ENCODE assay signal across 8 mouse cellular contexts in genomic region chr5:21672812-21673635, GRCm38 (mm10). TPM values are rescaled to one million over a fixed set of nuclear protein-coding genes. Genes with fewer than 3 reads are reported as not detected.
DNase-seq lines count a peak whose midpoint lies in the region; ATAC-seq and TF ChIP-seq lines count a peak whose summit lies in the region.

No protein-coding gene starts in this region.

- no peaks in the 10 kb centered on the region for H3K9me3 ChIP-seq in hindbrain, embryonic 15.5 days

- peak overlapping the region; percentile 42; the same call in 1 of the 2 replicates for H3K27ac ChIP-seq in hindbrain, embryonic 15.5 days (replicated peaks)

- no peak for ATAC-seq in hindbrain, embryonic 15.5 days (ENCODE audit: low FRiP score, low read depth)
- peak; percentile 82 for ATAC-seq in megakaryocyte progenitor cell, adult 5-6 weeks (replicated peaks; ENCODE audit: poor library complexity)

- peaks cover 2% of the 10 kb centered on the region; the same call in 1 of the 2 replicates for H3K4me1 ChIP-seq in lung, adult 2 months (ENCODE audit: control insufficient read depth, insufficient read depth, low read length)
- peaks cover 4% of the 10 kb centered on the region for H3K4me1 ChIP-seq in hindbrain, embryonic 15.5 days (replicated peaks)

- no peaks in the 10 kb centered on the region; the same call in 1 of the 2 replicates for H3K36me3 ChIP-seq in hindbrain, embryonic 15.5 days

- peak; percentile 9 for DNase-seq in lung, adult 2 months
- no peak for DNase-seq in lung, postnatal 10 days
- DNase-seq in c-Kit-positive CD71-negative TER-119-negative erythroid progenitor cells, embryonic 14.5 days (ENCODE audit: low read depth): peak; percentile 30
- no peak for DNase-seq in adrenal gland, postnatal 4 days (ENCODE audit: low spot score in 2 of 2)
- DNase-seq in frontal cortex, postnatal 10 days (ENCODE audit: low spot score in 2 of 2): no peak
- no peak for DNase-seq in right cerebral cortex, postnatal 25 days

- H3K4me3 ChIP-seq in lung, adult 2 months (replicated peaks; ENCODE audit: extremely low read depth, low read depth, low read length): peak overlapping the region; percentile 36
- peak overlapping the region; percentile 19; the same call in 1 of the 2 replicates for H3K4me3 ChIP-seq in hindbrain, embryonic 15.5 days

- 25% methylated on average over 23 of the region's 23 CpGs for WGBS in lung, adult 2 months
- WGBS in hindbrain, embryonic 15.5 days: 49% methylated on average over 23 of the region's 23 CpGs

- no peak for TF ChIP-seq CTCF in lung, adult 2 months (IDR thresholded peaks at IDR 0.05; ENCODE audit: insufficient read depth, low read length)

- no peaks in the 10 kb centered on the region for H3K27me3 ChIP-seq in hindbrain, embryonic 15.5 days

- no peak for TF ChIP-seq POLR2A in lung, adult 2 months (IDR thresholded peaks at IDR 0.05; ENCODE audit: borderline replicate concordance, extremely low read depth, low read depth, low read length)

- H3K4me2 ChIP-seq in hindbrain, embryonic 15.5 days: peak overlapping the region; percentile 42

- H3K9ac ChIP-seq in hindbrain, embryonic 15.5 days: no peak overlapping the region

RNA-seq across cellular contexts. Expression of gene Armc10, which starts 27.4 kb away (rescaled TPM):
- 34.3 and 59.7 TPM in 2 replicates for polyA plus RNA-seq in lung, adult 2 months (2012; rRNA removed)
- 49.0 and 49.1 TPM in 2 replicates for polyA plus RNA-seq in hindbrain, embryonic 15.5 days (2015; fragmentation: Nextera tagmentation; extraction: Ambion mirVana)
- 51.9 and 52.8 TPM in 2 replicates for total RNA-seq in megakaryocyte progenitor cell, adult 5-6 weeks (2015)
- 50.8 and 59.1 TPM in 2 replicates for total RNA-seq in megakaryocyte progenitor cell, adult 5-6 weeks (2017)
- total RNA-seq in adrenal gland, postnatal 4 days (2021): 10 to 100 TPM; 34.7 to 36.2 TPM

RNA-seq across cellular contexts. Expression of gene Fbxl13, which starts 27.6 kb away (rescaled TPM):
- polyA plus RNA-seq in lung, adult 2 months (2012; rRNA removed): 1.3 and 1.8 TPM in 2 replicates
- polyA plus RNA-seq in hindbrain, embryonic 15.5 days (2015; fragmentation: Nextera tagmentation; extraction: Ambion mirVana): 0.22 and 0.40 TPM in 2 replicates
- 0.12 and 0.44 TPM in 2 replicates for total RNA-seq in megakaryocyte progenitor cell, adult 5-6 weeks (2015)
- not detected in 2 replicates for total RNA-seq in megakaryocyte progenitor cell, adult 5-6 weeks (2017)
- under 1 TPM; 0.20 to 0.25 TPM for total RNA-seq in adrenal gland, postnatal 4 days (2021)

RNA-seq across cellular contexts. Expression of gene Napepld, which starts 28.2 kb away (rescaled TPM):
- polyA plus RNA-seq in lung, adult 2 months (2012; rRNA removed): 3.2 and 3.6 TPM in 2 replicates
- 2.5 and 2.8 TPM in 2 replicates for polyA plus RNA-seq in hindbrain, embryonic 15.5 days (2015; fragmentation: Nextera tagmentation; extraction: Ambion mirVana)
- total RNA-seq in megakaryocyte progenitor cell, adult 5-6 weeks (2015): 5.3 and 6.9 TPM in 2 replicates
- total RNA-seq in megakaryocyte progenitor cell, adult 5-6 weeks (2017): 3.5 and 3.8 TPM in 2 replicates
- total RNA-seq in adrenal gland, postnatal 4 days (2021): 10 to 100 TPM; 22.1 to 24.7 TPM

Comparison
In these comparisons a context has a peak if more than half of its experiments do, and no peak if none do; other contexts are left out.
1. DNase-seq: peak in lung, adult 2 months (single experiment) and c-Kit-positive CD71-negative TER-119-negative erythroid progenitor cells, embryonic 14.5 days (single experiment); none in lung, postnatal 10 days (single experiment), adrenal gland, postnatal 4 days (0 of 2), frontal cortex, postnatal 10 days (0 of 2) and right cerebral cortex, postnatal 25 days (single experiment).